Mouse (Mus musculus) hindbrain, embryonic 16.5 days (tissue): ENCODE results near the gene Trim63. TPM values are rescaled to one million over a fixed set of nuclear protein-coding genes. Genes with fewer than 3 reads are reported as not detected.

Experiments
- ATAC-seq: fragments of 200-750 bp; cut with Nextera tagmentation; 2 replicates; pipeline ENCODE4 v1.8.0; 2017; ENCODE audit warnings: moderate TSS enrichment, moderate library complexity
- H3K27ac ChIP-seq: fragments of 300-500 bp; sonication (generic); 2 replicates; pipeline ENCODE4 v1.5.1; 2014; ENCODE audit warnings: low read depth, mild to moderate bottlenecking, control low read depth, low read length, moderate library complexity
- H3K27me3 ChIP-seq: fragments of 300-500 bp; sonication (generic); replicated peaks from 2 replicates; pipeline ENCODE4 v1.6.1; 2014; ENCODE audit warnings: low read length; ENCODE audit not compliant: control insufficient read depth, insufficient read depth
- H3K36me3 ChIP-seq: fragments of 300-500 bp; sonication (generic); 2 replicates; pipeline ENCODE4 v1.6.1; 2014; ENCODE audit warnings: mild to moderate bottlenecking, low read length, moderate library complexity, mixed read lengths; ENCODE audit not compliant: control insufficient read depth, insufficient read depth
- H3K4me1 ChIP-seq: fragments of 300-500 bp; sonication (generic); 2 replicates; pipeline ENCODE4 v1.6.1; 2014; ENCODE audit warnings: low read depth, low read length; ENCODE audit not compliant: control insufficient read depth, insufficient read depth
- H3K4me2 ChIP-seq: fragments of 300-500 bp; sonication (generic); 2 replicates; pipeline ENCODE4 v1.6.1; 2014; ENCODE audit warnings: mild to moderate bottlenecking, low read length, control low read depth, moderate library complexity
- H3K4me3 ChIP-seq: fragments of 300-500 bp; sonication (generic); 2 replicates; pipeline ENCODE4 v1.5.1; 2014; ENCODE audit warnings: mild to moderate bottlenecking, low read length, control low read depth, moderate library complexity
- H3K9ac ChIP-seq: fragments of 300-500 bp; sonication (generic); 2 replicates; pipeline ENCODE4 v1.6.1; 2014; ENCODE audit warnings: low read depth, mild to moderate bottlenecking, control low read depth, low read length, moderate library complexity
- H3K9me3 ChIP-seq: fragments of 300-500 bp; sonication (generic); 2 replicates; pipeline ENCODE4 v1.6.1; 2014; ENCODE audit warnings: mild to moderate bottlenecking, low read length, moderate library complexity; ENCODE audit not compliant: control insufficient read depth
- WGBS: fragments of 180-500 bp; shearing (Covaris S2); extraction: QIAGEN DNeasy Blood & Tissue Kit; methylation state at CpG from one replicate; pipeline ENCODE4 v1.1.7; 2014; 5-methylcytosine and 5-hydroxymethylcytosine counted together
- polyA plus RNA-seq: library from polyadenylated mRNA; unstranded; fragments of >200 nt; fragmentation: Nextera tagmentation; extraction: Ambion mirVana; gene quantifications from 2 replicates; pipeline ENCODE4 v1.2.1, GENCODE M21; 2015

Gene Trim63
- polyA plus RNA-seq, 1 experiment from 2014 or later = 1.2 TPM

- H3K4me3 ChIP-seq = no peak overlapping the region
- H3K9me3 ChIP-seq = no peaks in the 10 kb centered on the region
- H3K27me3 ChIP-seq = peaks cover 25% of the 10 kb centered on the region
- no peak for ATAC-seq
- H3K9ac ChIP-seq = no peak overlapping the region
- no peak overlapping the region for H3K27ac ChIP-seq
- no peaks in the 10 kb centered on the region for H3K36me3 ChIP-seq
- WGBS = 84% methylated on average over 15 of the region's 15 CpGs
- no peak overlapping the region for H3K4me2 ChIP-seq
- H3K4me1 ChIP-seq = peaks cover 7% of the 10 kb centered on the region
Measured at GRCm38 (mm10) chr4:134345802-134346201, 30.9 kb downstream of the Trim63 start.

DNA sequence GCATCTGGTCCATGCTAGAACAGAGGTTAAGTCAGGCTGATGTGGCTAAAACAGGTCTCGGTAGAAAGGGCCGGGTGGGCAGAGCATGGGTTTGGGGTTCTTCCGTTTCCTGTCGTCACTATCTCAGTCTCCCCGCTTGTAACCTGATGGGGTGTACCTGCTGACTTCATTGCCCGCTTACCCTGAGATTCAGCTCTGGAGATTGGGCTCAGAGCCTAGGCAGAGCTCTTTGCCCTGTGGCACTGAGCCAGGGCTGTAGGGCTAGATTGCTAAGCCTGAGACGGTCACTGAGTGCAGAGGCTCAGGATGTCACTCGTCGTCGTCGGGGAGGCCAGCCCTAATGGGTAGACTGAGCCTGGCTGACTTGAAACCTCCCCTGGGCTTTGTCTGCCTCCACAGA is 33.2 kb downstream of the Trim63 start:
- H3K36me3 ChIP-seq = no peaks in the 10 kb centered on the region
- WGBS = 63% methylated on average over 11 of the region's 11 CpGs
- no peak overlapping the region for H3K4me2 ChIP-seq
- H3K4me1 ChIP-seq = peaks cover 4% of the 10 kb centered on the region
- no peak for ATAC-seq
- H3K27ac ChIP-seq = no peak overlapping the region
- peaks cover 14% of the 10 kb centered on the region for H3K27me3 ChIP-seq
- H3K9ac ChIP-seq = no peak overlapping the region
- no peak overlapping the region for H3K4me3 ChIP-seq
- H3K9me3 ChIP-seq = no peaks in the 10 kb centered on the region

- no peaks in the 10 kb centered on the region for H3K4me1 ChIP-seq
- H3K4me2 ChIP-seq = no peak overlapping the region
- H3K4me3 ChIP-seq = no peak overlapping the region
- H3K27me3 ChIP-seq = peaks cover 10% of the 10 kb centered on the region
- WGBS = 78% methylated on average over 5 of the region's 5 CpGs
- H3K27ac ChIP-seq = no peak overlapping the region
- no peak for ATAC-seq
- H3K36me3 ChIP-seq = no peaks in the 10 kb centered on the region
- no peaks in the 10 kb centered on the region for H3K9me3 ChIP-seq
- H3K9ac ChIP-seq = no peak overlapping the region
Measured at GRCm38 (mm10) chr4:134348545-134348944, 33.6 kb downstream of the Trim63 start.

GRCm38 (mm10) chr4:134349829-134350228 is 34.9 kb downstream of the Trim63 start:
- no peaks in the 10 kb centered on the region for H3K4me1 ChIP-seq
- WGBS = 86% methylated on average over 7 of the region's 7 CpGs
- H3K27ac ChIP-seq = no peak overlapping the region
- ATAC-seq = no peak
- H3K4me2 ChIP-seq = no peak overlapping the region
- H3K4me3 ChIP-seq = no peak overlapping the region
- H3K36me3 ChIP-seq = no peaks in the 10 kb centered on the region
- no peak overlapping the region for H3K9ac ChIP-seq
- H3K27me3 ChIP-seq = peaks cover 2% of the 10 kb centered on the region
- no peaks in the 10 kb centered on the region for H3K9me3 ChIP-seq

DNA sequence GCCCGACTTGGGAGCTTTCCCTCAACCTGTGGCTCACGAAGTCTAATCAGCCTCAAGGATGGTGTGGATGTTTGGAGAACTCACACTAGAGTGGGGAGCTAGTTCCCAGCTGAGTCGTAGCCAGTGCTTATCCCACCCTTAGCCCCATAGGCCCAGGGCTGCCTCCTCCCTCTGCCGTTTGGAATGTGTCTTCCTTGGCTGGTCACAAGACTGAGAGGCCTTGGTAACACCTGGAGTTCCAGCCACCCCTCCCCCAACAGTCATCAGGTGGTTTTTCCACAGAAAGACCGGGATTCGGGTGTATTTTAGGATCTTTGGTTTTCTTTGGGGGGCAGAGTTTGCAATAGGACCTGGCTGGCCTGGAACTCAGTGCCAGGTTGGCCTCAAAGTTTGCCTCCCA is 35.7 kb downstream of the Trim63 start:
- H3K27me3 ChIP-seq = no peaks in the 10 kb centered on the region
- no peak overlapping the region for H3K4me3 ChIP-seq
- H3K4me1 ChIP-seq = no peaks in the 10 kb centered on the region
- no peak overlapping the region for H3K9ac ChIP-seq
- no peak overlapping the region for H3K4me2 ChIP-seq
- no peaks in the 10 kb centered on the region for H3K36me3 ChIP-seq
- H3K9me3 ChIP-seq = no peaks in the 10 kb centered on the region
- ATAC-seq = no peak
- no peak overlapping the region for H3K27ac ChIP-seq
- 89% methylated on average over 6 of the region's 6 CpGs for WGBS

- H3K4me2 ChIP-seq = no peak overlapping the region
- H3K36me3 ChIP-seq = no peaks in the 10 kb centered on the region
- no peaks in the 10 kb centered on the region for H3K4me1 ChIP-seq
- H3K9ac ChIP-seq = no peak overlapping the region; the same call in 1 of the 2 replicates
- no peaks in the 10 kb centered on the region for H3K27me3 ChIP-seq
- no peak overlapping the region for H3K4me3 ChIP-seq
- 41% methylated on average over 18 of the region's 18 CpGs for WGBS
- ATAC-seq = no peak
- no peak overlapping the region for H3K27ac ChIP-seq
- H3K9me3 ChIP-seq = no peaks in the 10 kb centered on the region
Measured at GRCm38 (mm10) chr4:134351329-134352260, 36.7 kb downstream of the Trim63 start.

DNA sequence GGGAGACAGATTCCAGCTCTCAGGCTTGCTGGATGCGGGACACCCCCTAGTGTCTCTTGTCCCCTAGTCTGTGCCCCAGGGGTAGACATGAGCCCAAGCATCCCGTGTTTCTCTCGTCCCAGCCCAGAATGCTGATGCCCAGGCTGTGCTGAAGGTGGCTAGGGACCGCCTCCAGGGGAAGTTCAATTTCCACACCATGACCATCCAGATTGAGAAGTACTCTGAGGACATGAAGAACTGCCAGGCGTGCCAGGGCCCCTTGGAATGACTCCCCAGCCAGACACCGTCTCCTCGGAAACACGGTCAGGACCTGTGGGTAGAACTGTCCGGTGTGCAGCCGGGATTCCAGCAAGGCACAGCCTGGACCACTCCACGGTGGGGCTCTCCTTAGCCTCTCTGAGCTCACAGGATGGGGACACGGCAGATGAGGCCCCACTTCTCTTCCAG is 37.4 kb downstream of the Trim63 start:
- H3K4me1 ChIP-seq = peaks cover 4% of the 10 kb centered on the region
- no peak overlapping the region for H3K4me3 ChIP-seq
- no peak overlapping the region; the same call in 1 of the 2 replicates for H3K9ac ChIP-seq
- no peaks in the 10 kb centered on the region for H3K27me3 ChIP-seq
- no peaks in the 10 kb centered on the region for H3K36me3 ChIP-seq
- no peaks in the 10 kb centered on the region for H3K9me3 ChIP-seq
- WGBS = 48% methylated on average over 12 of the region's 12 CpGs
- H3K4me2 ChIP-seq = no peak overlapping the region
- no peak overlapping the region for H3K27ac ChIP-seq
- ATAC-seq = no peak

- H3K27ac ChIP-seq = no peak overlapping the region
- H3K27me3 ChIP-seq = no peaks in the 10 kb centered on the region
- no peaks in the 10 kb centered on the region for H3K36me3 ChIP-seq
- WGBS = 71% methylated on average over 7 of the region's 7 CpGs
- H3K9me3 ChIP-seq = no peaks in the 10 kb centered on the region
- no peak for ATAC-seq
- H3K4me2 ChIP-seq = no peak overlapping the region
- peaks cover 6% of the 10 kb centered on the region for H3K4me1 ChIP-seq
- H3K4me3 ChIP-seq = no peak overlapping the region
- no peak overlapping the region for H3K9ac ChIP-seq
Measured at GRCm38 (mm10) chr4:134352929-134353328, 38.0 kb downstream of the Trim63 start.

DNA sequence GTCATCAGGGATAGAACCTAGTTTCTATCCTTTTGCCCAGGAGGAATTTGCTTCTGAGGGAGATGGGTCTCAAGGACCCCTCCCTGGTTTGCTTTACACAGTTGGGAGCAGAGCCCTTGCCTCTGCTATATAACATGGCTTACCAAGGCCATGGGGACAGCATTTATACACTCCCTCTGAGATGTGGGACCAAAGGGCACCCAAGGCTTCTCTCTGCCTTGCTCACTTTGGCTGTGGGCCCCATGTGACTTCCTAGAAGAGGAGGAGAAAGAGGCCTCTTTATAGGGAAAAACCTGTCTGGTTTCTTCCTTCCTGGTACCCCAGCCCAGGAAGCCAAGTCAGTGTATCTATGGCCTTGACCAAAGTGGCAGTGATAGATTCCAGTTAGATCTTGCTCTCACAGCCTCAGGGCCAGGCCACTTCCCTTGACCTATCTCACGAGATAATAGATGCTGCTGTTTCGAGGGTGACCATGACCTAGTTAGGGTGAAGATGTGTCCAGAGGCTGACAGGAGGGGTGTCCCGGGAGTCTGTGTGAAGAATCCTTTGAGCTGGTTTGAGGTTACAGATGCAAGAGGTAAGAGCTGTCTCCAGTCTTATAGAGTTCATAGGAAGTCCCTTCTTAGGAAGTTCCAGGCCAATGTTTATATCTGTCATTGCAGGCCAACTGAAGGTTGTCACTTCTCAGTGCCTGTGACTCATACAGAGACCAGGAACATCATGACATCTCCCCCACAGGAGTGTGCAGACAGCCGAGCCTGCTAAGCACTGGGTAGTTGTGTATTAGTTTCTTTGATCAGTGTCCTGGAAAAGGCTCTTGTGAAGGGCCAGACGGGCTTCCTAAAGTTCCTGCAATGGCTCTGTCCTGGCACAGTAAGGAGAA is 38.8 kb downstream of the Trim63 start:
- WGBS = 68% methylated on average over 5 of the region's 5 CpGs
- ATAC-seq = no peak

More for the DNA sequence above, 38.8 kb downstream of the Trim63 start:
- no peak overlapping the region for H3K9ac ChIP-seq
- H3K27me3 ChIP-seq = no peaks in the 10 kb centered on the region
- no peaks in the 10 kb centered on the region for H3K36me3 ChIP-seq
- H3K9me3 ChIP-seq = no peaks in the 10 kb centered on the region
- H3K27ac ChIP-seq = no peak overlapping the region
- no peak overlapping the region for H3K4me3 ChIP-seq
- no peak overlapping the region for H3K4me2 ChIP-seq
- peaks cover 6% of the 10 kb centered on the region for H3K4me1 ChIP-seq
